Mouse (Mus musculus): ENCODE data around the gene Gm6217. TPM values are rescaled to one million over a fixed set of nuclear protein-coding genes. Genes with fewer than 3 reads are reported as not detected.
"Not testable (repeated sequence)": the region's sequence is repeated elsewhere in the genome, so short reads cannot be mapped to it uniquely, and the experiment has no call there.

Gm6217 gene
- not detected in 2 replicates for polyA plus RNA-seq (2014; fragmentation: Nextera tagmentation; extraction: Ambion mirVana)

DNA sequence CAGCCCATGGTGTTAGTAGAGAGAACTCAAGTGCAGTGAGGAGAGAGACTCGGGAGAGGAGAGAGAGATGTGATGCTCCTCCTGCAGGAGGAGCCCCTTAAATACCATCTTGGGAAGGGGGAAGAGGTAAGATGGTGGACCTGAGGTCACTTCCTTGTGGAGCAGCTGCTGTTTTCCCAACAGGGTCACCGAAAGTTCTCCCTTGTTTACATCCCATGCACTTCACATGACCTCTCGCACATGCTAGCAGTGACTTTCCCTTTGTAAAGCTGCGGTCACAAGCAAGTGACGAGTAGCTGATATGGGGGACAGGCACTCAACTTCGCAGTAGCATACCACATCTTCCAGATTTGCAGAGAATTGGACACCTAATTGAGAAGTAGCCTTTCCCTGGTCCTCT lies at the start of gene Gm6217:
Gm6217 (minus strand) TSS at position 74 of the 400 bp plus-strand sequence.
- ATAC-seq (replicated peaks; ENCODE audit: insufficient number of reproducible peaks, low FRiP score, low TSS enrichment, low read depth); H3K36me3 ChIP-seq (replicated peaks; ENCODE audit: control insufficient read depth, insufficient read depth, low read depth, low read length); H3K4me3 ChIP-seq (ENCODE audit: low read depth, low read length); H3K27ac ChIP-seq (replicated peaks; ENCODE audit: low read depth, low read length); H3K9me3 ChIP-seq (replicated peaks; ENCODE audit: control insufficient read depth, low read length); DNase-seq (ENCODE audit: low spot score); H3K4me2 ChIP-seq (ENCODE audit: low read depth, low read length); H3K27me3 ChIP-seq (ENCODE audit: control insufficient read depth, insufficient read depth, low read length); H3K4me1 ChIP-seq (ENCODE audit: control insufficient read depth, insufficient read depth, low read length); H3K9ac ChIP-seq (replicated peaks; ENCODE audit: low read length): not testable (repeated sequence)
- WGBS: no CpG with 5 or more reads among the region's 6 CpGs

DNA sequence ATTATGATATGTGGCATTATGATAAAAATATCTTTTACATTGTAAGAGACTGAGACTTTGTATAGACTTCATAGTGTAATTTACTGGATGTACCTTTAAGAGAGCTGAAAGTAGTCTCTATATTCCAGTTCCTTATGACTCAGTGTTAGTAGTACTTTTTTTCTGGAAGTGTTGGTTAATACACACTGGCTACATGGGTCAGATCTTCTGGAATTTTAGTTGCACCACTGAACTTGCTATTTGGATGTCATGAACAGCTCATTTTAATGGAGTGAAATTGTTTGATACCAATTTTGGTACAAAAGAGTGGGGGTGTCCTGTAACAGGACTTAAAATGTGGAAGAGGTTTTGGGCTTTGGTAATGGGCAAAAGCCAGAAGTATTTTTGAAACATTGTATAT lies 46.6 kb upstream of the Gm6217 start:
- H3K27ac ChIP-seq (replicated peaks; ENCODE audit: low read depth, low read length): no peak overlapping the region
- H3K36me3 ChIP-seq (replicated peaks; ENCODE audit: control insufficient read depth, insufficient read depth, low read depth, low read length): no peaks in the 10 kb centered on the region
- H3K4me2 ChIP-seq (ENCODE audit: low read depth, low read length): no peak overlapping the region
- no peak overlapping the region for H3K4me3 ChIP-seq (ENCODE audit: low read depth, low read length)
- ATAC-seq (replicated peaks; ENCODE audit: insufficient number of reproducible peaks, low FRiP score, low TSS enrichment, low read depth) (no peak), DNase-seq (ENCODE audit: low spot score) (no peak)
- H3K9ac ChIP-seq (replicated peaks; ENCODE audit: low read length): no peak overlapping the region
- no peaks in the 10 kb centered on the region for H3K4me1 ChIP-seq (ENCODE audit: control insufficient read depth, insufficient read depth, low read length)
- no peaks in the 10 kb centered on the region for H3K9me3 ChIP-seq (replicated peaks; ENCODE audit: control insufficient read depth, low read length)
- H3K27me3 ChIP-seq (ENCODE audit: control insufficient read depth, insufficient read depth, low read length): no peaks in the 10 kb centered on the region

DNA sequence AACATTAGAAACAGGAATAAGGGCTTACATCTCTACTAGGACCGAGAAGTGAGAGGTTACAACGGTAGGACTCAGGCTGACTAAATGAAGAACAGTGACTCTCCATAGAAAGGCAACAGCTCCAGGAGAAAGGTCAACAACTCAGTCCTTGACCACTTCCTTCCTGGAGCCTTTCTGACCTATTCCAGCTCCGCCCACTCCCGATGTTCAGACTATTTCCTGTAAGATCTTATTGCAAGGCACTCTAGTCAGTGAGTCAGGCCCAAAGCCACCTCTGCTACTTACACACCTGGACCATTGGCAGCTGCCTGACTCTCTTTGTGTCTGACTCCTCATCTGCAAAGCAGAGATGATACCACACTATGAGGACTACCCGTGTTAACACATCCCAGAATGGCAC lies 44.6 kb upstream of the Gm6217 start:
- H3K9ac ChIP-seq (replicated peaks; ENCODE audit: low read length): no peak overlapping the region
- no peak overlapping the region for H3K4me3 ChIP-seq (ENCODE audit: low read depth, low read length)
- H3K4me1 ChIP-seq (ENCODE audit: control insufficient read depth, insufficient read depth, low read length): no peaks in the 10 kb centered on the region
- no peaks in the 10 kb centered on the region for H3K9me3 ChIP-seq (replicated peaks; ENCODE audit: control insufficient read depth, low read length)
- 75% methylated on average over 5 of the region's 5 CpGs for WGBS
- no peak overlapping the region for H3K4me2 ChIP-seq (ENCODE audit: low read depth, low read length)
- ATAC-seq (replicated peaks; ENCODE audit: insufficient number of reproducible peaks, low FRiP score, low TSS enrichment, low read depth) (no peak), DNase-seq (ENCODE audit: low spot score) (no peak)
- no peaks in the 10 kb centered on the region for H3K27me3 ChIP-seq (ENCODE audit: control insufficient read depth, insufficient read depth, low read length)
- H3K36me3 ChIP-seq (replicated peaks; ENCODE audit: control insufficient read depth, insufficient read depth, low read depth, low read length): no peaks in the 10 kb centered on the region
- H3K27ac ChIP-seq (replicated peaks; ENCODE audit: low read depth, low read length): no peak overlapping the region

DNA sequence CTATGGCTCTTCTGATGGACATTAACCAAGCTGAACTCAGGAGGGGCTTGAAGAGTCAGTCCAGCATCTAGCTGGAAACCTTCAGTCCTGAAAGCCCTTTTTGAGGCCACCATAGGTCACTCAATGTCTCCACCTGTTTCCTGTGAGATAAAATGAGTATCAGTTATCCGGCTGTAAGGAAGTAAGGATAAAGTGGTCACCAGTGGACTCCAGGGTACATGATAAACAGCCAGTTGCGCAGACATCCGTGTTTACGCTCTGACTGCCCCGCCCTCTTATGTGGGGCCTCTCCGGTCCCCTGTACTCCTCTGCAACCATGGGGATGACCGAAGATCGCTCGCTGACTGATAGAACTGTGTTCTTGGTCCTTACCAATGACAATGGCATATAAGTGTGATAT lies 43.1 kb upstream of the Gm6217 start:
- H3K4me3 ChIP-seq (ENCODE audit: low read depth, low read length): no peak overlapping the region
- DNase-seq (ENCODE audit: low spot score): no peak
- no peaks in the 10 kb centered on the region for H3K27me3 ChIP-seq (ENCODE audit: control insufficient read depth, insufficient read depth, low read length)
- H3K4me2 ChIP-seq (ENCODE audit: low read depth, low read length): no peak overlapping the region
- no peak overlapping the region for H3K27ac ChIP-seq (replicated peaks; ENCODE audit: low read depth, low read length)
- no peak overlapping the region for H3K9ac ChIP-seq (replicated peaks; ENCODE audit: low read length)
- ATAC-seq (replicated peaks; ENCODE audit: insufficient number of reproducible peaks, low FRiP score, low TSS enrichment, low read depth): no peak
- WGBS: 88% methylated on average over 9 of the region's 9 CpGs
- no peaks in the 10 kb centered on the region for H3K36me3 ChIP-seq (replicated peaks; ENCODE audit: control insufficient read depth, insufficient read depth, low read depth, low read length)
- H3K4me1 ChIP-seq (ENCODE audit: control insufficient read depth, insufficient read depth, low read length): no peaks in the 10 kb centered on the region
- H3K9me3 ChIP-seq (replicated peaks; ENCODE audit: control insufficient read depth, low read length): no peaks in the 10 kb centered on the region

DNA sequence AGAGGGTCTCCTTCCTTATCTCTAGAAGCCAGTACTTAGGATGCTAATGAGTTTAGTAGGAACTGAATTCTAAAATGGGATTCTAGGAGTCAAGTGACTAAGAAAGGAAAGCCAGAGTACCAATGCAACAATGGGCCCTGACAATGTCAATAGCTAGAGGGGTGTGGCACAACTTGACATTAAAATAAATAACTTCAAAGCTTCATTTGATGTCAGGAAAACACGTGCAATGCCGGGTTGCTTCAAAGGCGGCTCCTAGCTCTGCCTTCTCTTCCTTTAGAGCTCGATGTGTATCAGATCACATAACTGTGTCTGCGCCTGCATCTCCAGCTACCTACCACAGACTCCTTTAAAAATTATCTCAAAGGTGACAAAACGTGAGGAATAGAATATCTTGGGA lies 42.7 kb upstream of the Gm6217 start:
- no peak overlapping the region for H3K27ac ChIP-seq (replicated peaks; ENCODE audit: low read depth, low read length)
- ATAC-seq (replicated peaks; ENCODE audit: insufficient number of reproducible peaks, low FRiP score, low TSS enrichment, low read depth): no peak
- H3K36me3 ChIP-seq (replicated peaks; ENCODE audit: control insufficient read depth, insufficient read depth, low read depth, low read length): no peaks in the 10 kb centered on the region
- H3K4me3 ChIP-seq (ENCODE audit: low read depth, low read length): no peak overlapping the region
- no peaks in the 10 kb centered on the region for H3K9me3 ChIP-seq (replicated peaks; ENCODE audit: control insufficient read depth, low read length)
- no peak for DNase-seq (ENCODE audit: low spot score)
- no peaks in the 10 kb centered on the region for H3K4me1 ChIP-seq (ENCODE audit: control insufficient read depth, insufficient read depth, low read length)
- no peaks in the 10 kb centered on the region for H3K27me3 ChIP-seq (ENCODE audit: control insufficient read depth, insufficient read depth, low read length)
- no peak overlapping the region for H3K4me2 ChIP-seq (ENCODE audit: low read depth, low read length)
- WGBS: 83% methylated on average over 6 of the region's 6 CpGs
- H3K9ac ChIP-seq (replicated peaks; ENCODE audit: low read length): no peak overlapping the region

DNA sequence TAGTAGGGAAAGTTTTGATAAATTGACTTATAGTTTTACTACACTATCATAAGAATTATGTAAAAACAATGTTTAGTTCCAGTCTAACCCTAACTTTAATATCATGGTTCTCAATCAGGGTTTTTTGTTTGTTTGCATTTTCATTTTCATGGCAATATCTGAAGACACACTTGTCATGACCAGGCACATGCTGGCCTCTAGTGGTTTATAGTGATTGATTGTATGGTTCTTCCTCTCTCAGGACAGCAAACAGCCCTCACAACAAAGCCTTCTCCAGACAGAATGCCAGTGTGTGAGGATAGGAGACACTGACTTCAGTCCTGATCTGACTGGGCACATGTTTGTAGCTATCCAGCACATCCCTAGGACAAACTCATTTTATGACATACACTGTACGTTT lies 42.0 kb upstream of the Gm6217 start:
- Histone ChIP-seq H3K4me2 (ENCODE audit: low read depth, low read length) (no peak overlapping the region), H3K36me3 (replicated peaks; ENCODE audit: control insufficient read depth, insufficient read depth, low read depth, low read length) (no peaks in the 10 kb centered on the region), H3K4me3 (ENCODE audit: low read depth, low read length) (no peak overlapping the region), H3K9ac (replicated peaks; ENCODE audit: low read length) (no peak overlapping the region), H3K27ac (replicated peaks; ENCODE audit: low read depth, low read length) (no peak overlapping the region), H3K27me3 (ENCODE audit: control insufficient read depth, insufficient read depth, low read length) (no peaks in the 10 kb centered on the region), H3K4me1 (ENCODE audit: control insufficient read depth, insufficient read depth, low read length) (no peaks in the 10 kb centered on the region), H3K9me3 (replicated peaks; ENCODE audit: control insufficient read depth, low read length) (no peaks in the 10 kb centered on the region)
- DNase-seq (ENCODE audit: low spot score): no peak
- no peak for ATAC-seq (replicated peaks; ENCODE audit: insufficient number of reproducible peaks, low FRiP score, low TSS enrichment, low read depth)
- 84% methylated on average over 1 of the region's 1 CpGs for WGBS

DNA sequence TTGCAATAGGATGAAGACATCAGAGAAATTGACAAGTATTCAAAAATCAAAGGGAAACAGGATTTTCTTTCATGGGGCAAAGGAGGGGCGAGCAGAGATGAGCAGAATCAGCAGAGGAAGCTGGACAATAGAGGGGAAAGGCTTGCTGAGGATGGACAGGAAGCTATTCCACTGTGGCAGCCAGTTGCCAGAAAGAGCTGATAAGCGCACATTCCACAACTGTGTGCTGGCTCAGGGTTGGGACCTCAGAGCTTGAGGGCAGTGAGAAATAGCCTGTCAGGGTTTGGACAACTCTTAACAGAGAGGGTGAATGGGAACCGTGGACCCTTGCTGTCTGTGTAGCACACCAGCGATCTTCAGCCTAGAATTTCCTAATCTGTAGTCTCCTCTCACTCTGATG lies 40.8 kb upstream of the Gm6217 start:
- ATAC-seq (replicated peaks; ENCODE audit: insufficient number of reproducible peaks, low FRiP score, low TSS enrichment, low read depth) (no peak), DNase-seq (ENCODE audit: low spot score) (no peak)
- no peak overlapping the region for H3K9ac ChIP-seq (replicated peaks; ENCODE audit: low read length)
- H3K27ac ChIP-seq (replicated peaks; ENCODE audit: low read depth, low read length): no peak overlapping the region
- no peaks in the 10 kb centered on the region for H3K27me3 ChIP-seq (ENCODE audit: control insufficient read depth, insufficient read depth, low read length)
- WGBS: 55% methylated on average over 4 of the region's 4 CpGs
- no peaks in the 10 kb centered on the region for H3K9me3 ChIP-seq (replicated peaks; ENCODE audit: control insufficient read depth, low read length)
- H3K4me2 ChIP-seq (ENCODE audit: low read depth, low read length): no peak overlapping the region
- H3K4me1 ChIP-seq (ENCODE audit: control insufficient read depth, insufficient read depth, low read length): no peaks in the 10 kb centered on the region
- H3K4me3 ChIP-seq (ENCODE audit: low read depth, low read length): no peak overlapping the region
- H3K36me3 ChIP-seq (replicated peaks; ENCODE audit: control insufficient read depth, insufficient read depth, low read depth, low read length): no peaks in the 10 kb centered on the region

DNA sequence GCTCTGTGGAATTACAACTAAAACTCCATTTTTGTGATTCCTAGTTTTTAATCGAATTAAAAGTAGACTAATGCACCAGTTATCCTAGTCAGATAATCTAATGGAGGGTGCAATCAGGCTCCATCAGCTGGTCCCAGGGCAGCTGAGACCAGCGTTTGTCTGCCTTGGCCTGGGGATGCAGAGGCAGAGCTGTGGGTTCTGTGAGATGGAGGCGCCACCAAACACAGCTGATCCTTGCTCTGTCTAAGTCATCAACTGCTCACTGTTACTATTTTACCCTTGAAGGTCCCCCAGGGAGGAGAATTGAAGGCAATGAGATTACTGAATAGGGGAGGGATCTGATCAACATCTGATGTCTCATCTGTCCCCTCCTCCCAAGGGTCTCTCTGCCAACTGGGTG lies 35.2 kb upstream of the Gm6217 start:
- no peak overlapping the region for H3K27ac ChIP-seq (replicated peaks; ENCODE audit: low read depth, low read length)
- 67% methylated on average over 3 of the region's 3 CpGs for WGBS
- ATAC-seq (replicated peaks; ENCODE audit: insufficient number of reproducible peaks, low FRiP score, low TSS enrichment, low read depth): 0 out of 2 replicates have a peak, but pooled peaks have one; percentile 56

More for the DNA sequence above, 35.2 kb upstream of the Gm6217 start:
- no peaks in the 10 kb centered on the region for H3K27me3 ChIP-seq (ENCODE audit: control insufficient read depth, insufficient read depth, low read length)
- no peaks in the 10 kb centered on the region for H3K9me3 ChIP-seq (replicated peaks; ENCODE audit: control insufficient read depth, low read length)
- H3K4me3 ChIP-seq (ENCODE audit: low read depth, low read length): no peak overlapping the region
- H3K9ac ChIP-seq (replicated peaks; ENCODE audit: low read length): no peak overlapping the region
- no peaks in the 10 kb centered on the region for H3K4me1 ChIP-seq (ENCODE audit: control insufficient read depth, insufficient read depth, low read length)
- DNase-seq (ENCODE audit: low spot score): no peak
- no peaks in the 10 kb centered on the region for H3K36me3 ChIP-seq (replicated peaks; ENCODE audit: control insufficient read depth, insufficient read depth, low read depth, low read length)
- H3K4me2 ChIP-seq (ENCODE audit: low read depth, low read length): no peak overlapping the region

Measured in embryonic facial prominence, embryonic 11.5 days (tissue).